In genomic region chr3:61035633-61036032, GRCm38 (mm10) we compare ENCODE assay signal across 21 mouse cellular contexts. TPM values are rescaled to one million over a fixed set of nuclear protein-coding genes. Genes with fewer than 3 reads are reported as not detected.
A peak's percentile ranks its signal among the peaks of the same experiment; 100 is the strongest.
DNase-seq lines count a peak whose midpoint lies in the region; ATAC-seq lines count a peak whose summit lies in the region.
"Had no signal": no experiment of that assay in that cellular context is flagged by ENCODE, and none has a peak within 500 bp of the region (broad histone marks: within the 10 kb centered on the region; RNA-seq: fewer than 3 reads in every experiment).

No protein-coding gene starts in this region.

- H3K9me3 ChIP-seq in forebrain, embryonic 16.5 days (ENCODE audit: control insufficient read depth, low read length) = no peaks in the 10 kb centered on the region
- H3K9me3 ChIP-seq: embryonic facial prominence, embryonic 10.5 days; heart, embryonic 13.5 days; lung, embryonic 15.5 days; midbrain, embryonic 13.5 days; neural tube, embryonic 15.5 days had no signal

- ATAC-seq in forebrain, embryonic 16.5 days = peak; percentile 47; the same call in 1 of the 2 replicates
- peak; percentile 55 for ATAC-seq in megakaryocyte-erythroid progenitor cell, adult 5-6 weeks (replicated peaks; ENCODE audit: low FRiP score, low TSS enrichment, poor library complexity, severe bottlenecking)
- ATAC-seq: midbrain, embryonic 13.5 days had no signal

- H3K36me3 ChIP-seq in forebrain, embryonic 16.5 days (ENCODE audit: control insufficient read depth, insufficient read depth) = no peaks in the 10 kb centered on the region
- H3K36me3 ChIP-seq: embryonic facial prominence, embryonic 10.5 days; heart, embryonic 13.5 days; lung, embryonic 15.5 days; midbrain, embryonic 13.5 days; neural tube, embryonic 15.5 days had no signal

- no peaks in the 10 kb centered on the region for H3K4me1 ChIP-seq in forebrain, embryonic 16.5 days (replicated peaks; ENCODE audit: control insufficient read depth, insufficient read depth, low read length)
- H3K4me1 ChIP-seq: heart, embryonic 13.5 days; lung, embryonic 15.5 days; midbrain, embryonic 13.5 days; neural tube, embryonic 15.5 days had no signal

- no peak overlapping the region for H3K9ac ChIP-seq in forebrain, embryonic 16.5 days (replicated peaks; ENCODE audit: low read depth, low read length)
- H3K9ac ChIP-seq: heart, embryonic 13.5 days; liver, embryonic 14.5 days; lung, embryonic 15.5 days; midbrain, embryonic 13.5 days; neural tube, embryonic 15.5 days had no signal

- 48% methylated on average over 5 of the region's 5 CpGs for WGBS in forebrain, embryonic 16.5 days

- H3K4me2 ChIP-seq in forebrain, embryonic 16.5 days (ENCODE audit: low read length) = no peak overlapping the region
- H3K4me2 ChIP-seq: heart, embryonic 13.5 days; lung, embryonic 15.5 days; midbrain, embryonic 13.5 days; neural tube, embryonic 15.5 days had no signal

- no peak overlapping the region for H3K27ac ChIP-seq in forebrain, embryonic 16.5 days (ENCODE audit: low read length)
- H3K27ac ChIP-seq: embryonic facial prominence, embryonic 10.5 days; heart, embryonic 13.5 days; liver, embryonic 14.5 days; lung, embryonic 15.5 days; macrophage; midbrain, embryonic 13.5 days; neural tube, embryonic 15.5 days had no signal

- H3K4me3 ChIP-seq in forebrain, embryonic 16.5 days (replicated peaks; ENCODE audit: low read length) = no peak overlapping the region
- H3K4me3 ChIP-seq: embryonic facial prominence, embryonic 10.5 days; heart, embryonic 13.5 days; lung, embryonic 15.5 days; midbrain, embryonic 13.5 days; myocyte; neural tube, embryonic 15.5 days had no signal

- DNase-seq in heart, adult 11 months = peak; percentile 78
- DNase-seq in heart, adult 9 months (ENCODE audit: low spot score in 2 of 2) = no peak
- DNase-seq in Muller cell, postnatal 12 days (ENCODE audit: inconsistent ontology term) = peak; percentile 46
- no peak for DNase-seq in thymus, postnatal 14 days
- no peak for DNase-seq in layer of hippocampus, postnatal 10 days (ENCODE audit: low spot score in 2 of 2)
- no peak for DNase-seq in retina, embryonic 14.5 days (ENCODE audit: low spot score)
- DNase-seq: B cell, adult 2 months; cerebellum, adult 8-10 months; gastrocnemius, postnatal 36 days; kidney, adult 11 months; thymus, postnatal 36 days had no signal

- H3K27me3 ChIP-seq in forebrain, embryonic 16.5 days (replicated peaks; ENCODE audit: control insufficient read depth, insufficient read depth, low read length) = no peaks in the 10 kb centered on the region
- H3K27me3 ChIP-seq: heart, embryonic 13.5 days; lung, embryonic 15.5 days; midbrain, embryonic 13.5 days; neural tube, embryonic 15.5 days had no signal

RNA-seq across cellular contexts. Expression of gene P2ry1, which starts 33.0 kb away (rescaled TPM):
- 4.5 and 5.2 TPM in 2 replicates for polyA plus RNA-seq in forebrain, embryonic 16.5 days (2015; fragmentation: Nextera tagmentation; extraction: Ambion mirVana)
- total RNA-seq in megakaryocyte-erythroid progenitor cell, adult 5-6 weeks (2014; fragmentation: Nextera tagmentation) = 19.1 and 19.8 TPM in 2 replicates
- 21.7 and 32.4 TPM in 2 replicates for total RNA-seq in megakaryocyte-erythroid progenitor cell, adult 5-6 weeks (2017)
- 1 to 10 TPM; 4.3 to 5.3 TPM for total RNA-seq in layer of hippocampus, postnatal 10 days (2021)

Comparison
In these comparisons a context has a peak if more than half of its experiments do, and no peak if none do; other contexts are left out.
1. DNase-seq: peak in heart, adult 11 months (single experiment) and Muller cell, postnatal 12 days (single experiment); none in heart, adult 9 months (0 of 2), thymus, postnatal 14 days (single experiment), layer of hippocampus, postnatal 10 days (0 of 2) and retina, embryonic 14.5 days (single experiment).